Mouse (Mus musculus): Measurements from ENCODE around the gene P2ry6. TPM values are rescaled to one million over a fixed set of nuclear protein-coding genes. Genes with fewer than 3 reads are reported as not detected.

P2ry6 gene
- polyA plus RNA-seq, 1 experiment from 2014 or later: 5.8 TPM

- H3K9me3 ChIP-seq (replicated peaks; ENCODE audit: control insufficient read depth, low read length): 0 out of 2 replicates have a peak, but pooled peaks cover 3% of the 10 kb centered on the region
- H3K9ac ChIP-seq (ENCODE audit: low read length): no peak overlapping the region
- no peak overlapping the region for H3K4me2 ChIP-seq (ENCODE audit: low read depth, low read length)
- no peaks in the 10 kb centered on the region for H3K27me3 ChIP-seq (ENCODE audit: control insufficient read depth, insufficient read depth, low read length)
- H3K4me3 ChIP-seq (ENCODE audit: low read length): no peak overlapping the region
- 70% methylated on average over 2 of the region's 2 CpGs for WGBS
- H3K27ac ChIP-seq (ENCODE audit: low read length): no peak overlapping the region
- H3K36me3 ChIP-seq (ENCODE audit: control insufficient read depth, insufficient read depth): no peaks in the 10 kb centered on the region
- no peaks in the 10 kb centered on the region for H3K4me1 ChIP-seq (ENCODE audit: control insufficient read depth, insufficient read depth, low read length)
- no peak for ATAC-seq (replicated peaks; ENCODE audit: extremely low read depth, insufficient read depth, low FRiP score)
Observed at GRCm38 (mm10) chr7:100960462-100960861, 14.0 kb downstream of the P2ry6 start.

- H3K27me3 ChIP-seq (ENCODE audit: control insufficient read depth, insufficient read depth, low read length): no peaks in the 10 kb centered on the region
- no peak overlapping the region for H3K4me2 ChIP-seq (ENCODE audit: low read depth, low read length)
- 89% methylated on average over 2 of the region's 2 CpGs for WGBS
- no peaks in the 10 kb centered on the region for H3K36me3 ChIP-seq (ENCODE audit: control insufficient read depth, insufficient read depth)
- no peak overlapping the region for H3K9ac ChIP-seq (ENCODE audit: low read length)
- H3K9me3 ChIP-seq (replicated peaks; ENCODE audit: control insufficient read depth, low read length): 0 out of 2 replicates have a peak, but pooled peaks cover 3% of the 10 kb centered on the region
- H3K4me1 ChIP-seq (ENCODE audit: control insufficient read depth, insufficient read depth, low read length): no peaks in the 10 kb centered on the region
- no peak overlapping the region for H3K27ac ChIP-seq (ENCODE audit: low read length)
- ATAC-seq (replicated peaks; ENCODE audit: extremely low read depth, insufficient read depth, low FRiP score): no peak
- H3K4me3 ChIP-seq (ENCODE audit: low read length): no peak overlapping the region
Observed at GRCm38 (mm10) chr7:100958426-100958825, 16.0 kb downstream of the P2ry6 start.

DNA sequence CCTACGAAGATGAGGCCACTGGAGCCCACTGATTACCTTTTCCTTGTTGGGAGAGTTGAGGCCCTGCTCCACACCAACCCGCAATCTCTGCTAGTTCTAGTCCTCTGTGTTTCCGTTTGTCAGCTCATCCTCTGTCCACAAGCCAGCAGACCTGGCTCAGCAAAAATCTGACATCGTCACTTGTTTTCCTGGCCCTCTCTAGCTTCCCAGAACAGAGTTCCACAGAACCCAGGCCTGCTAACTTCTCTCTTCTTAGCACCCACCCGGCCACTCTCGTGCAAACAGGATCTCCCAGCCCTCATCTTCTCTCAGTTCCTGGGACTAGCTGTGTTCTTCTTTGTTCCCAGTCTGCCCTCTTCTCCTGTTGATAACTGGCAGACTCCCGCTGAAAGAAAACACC, 21.8 kb downstream of the P2ry6 start:
- Histone ChIP-seq H3K9me3 (replicated peaks; ENCODE audit: control insufficient read depth, low read length) (no peaks in the 10 kb centered on the region), H3K36me3 (ENCODE audit: control insufficient read depth, insufficient read depth) (no peaks in the 10 kb centered on the region), H3K4me1 (ENCODE audit: control insufficient read depth, insufficient read depth, low read length) (peaks cover 11% of the 10 kb centered on the region), H3K9ac (ENCODE audit: low read length) (no peak overlapping the region), H3K27ac (ENCODE audit: low read length) (peak overlapping the region; percentile 44), H3K27me3 (ENCODE audit: control insufficient read depth, insufficient read depth, low read length) (no peaks in the 10 kb centered on the region), H3K4me3 (ENCODE audit: low read length) (no peak overlapping the region), H3K4me2 (ENCODE audit: low read depth, low read length) (no peak overlapping the region)
- 65% methylated on average over 7 of the region's 7 CpGs for WGBS
- ATAC-seq (replicated peaks; ENCODE audit: extremely low read depth, insufficient read depth, low FRiP score): no peak

- WGBS: 61% methylated on average over 2 of the region's 2 CpGs
- no peaks in the 10 kb centered on the region for H3K9me3 ChIP-seq (replicated peaks; ENCODE audit: control insufficient read depth, low read length)
- H3K9ac ChIP-seq (ENCODE audit: low read length): no peak overlapping the region
- no peaks in the 10 kb centered on the region for H3K36me3 ChIP-seq (ENCODE audit: control insufficient read depth, insufficient read depth)
- peaks cover 11% of the 10 kb centered on the region for H3K4me1 ChIP-seq (ENCODE audit: control insufficient read depth, insufficient read depth, low read length)
- no peak overlapping the region for H3K4me3 ChIP-seq (ENCODE audit: low read length)
- H3K4me2 ChIP-seq (ENCODE audit: low read depth, low read length): no peak overlapping the region
- no peak for ATAC-seq (replicated peaks; ENCODE audit: extremely low read depth, insufficient read depth, low FRiP score)
- no peaks in the 10 kb centered on the region for H3K27me3 ChIP-seq (ENCODE audit: control insufficient read depth, insufficient read depth, low read length)
- H3K27ac ChIP-seq (ENCODE audit: low read length): peak overlapping the region; percentile 32; the same call in 1 of the 2 replicates
Observed at GRCm38 (mm10) chr7:100951903-100952302, 22.5 kb downstream of the P2ry6 start.

- H3K4me1 ChIP-seq (ENCODE audit: control insufficient read depth, insufficient read depth, low read length): peaks cover 11% of the 10 kb centered on the region
Observed at GRCm38 (mm10) chr7:100950481-100951010, 23.9 kb downstream of the P2ry6 start.

GRCm38 (mm10) chr7:100950031-100950430, 24.4 kb downstream of the P2ry6 start:
- no peak overlapping the region for H3K9ac ChIP-seq (ENCODE audit: low read length)

More at GRCm38 (mm10) chr7:100950481-100951010, 23.9 kb downstream of the P2ry6 start:
- H3K4me3 ChIP-seq (ENCODE audit: low read length): no peak overlapping the region
- H3K4me2 ChIP-seq (ENCODE audit: low read depth, low read length): 0 out of 2 replicates have a peak overlapping the region, but pooled peaks have one; percentile 5
- H3K36me3 ChIP-seq (ENCODE audit: control insufficient read depth, insufficient read depth): no peaks in the 10 kb centered on the region
- peak; percentile 74 for ATAC-seq (replicated peaks; ENCODE audit: extremely low read depth, insufficient read depth, low FRiP score)
- no peaks in the 10 kb centered on the region for H3K27me3 ChIP-seq (ENCODE audit: control insufficient read depth, insufficient read depth, low read length)
- H3K9ac ChIP-seq (ENCODE audit: low read length): no peak overlapping the region
- no peaks in the 10 kb centered on the region for H3K9me3 ChIP-seq (replicated peaks; ENCODE audit: control insufficient read depth, low read length)
- H3K27ac ChIP-seq (ENCODE audit: low read length): peak overlapping the region; percentile 83
- WGBS: 46% methylated on average over 12 of the region's 12 CpGs

DNA sequence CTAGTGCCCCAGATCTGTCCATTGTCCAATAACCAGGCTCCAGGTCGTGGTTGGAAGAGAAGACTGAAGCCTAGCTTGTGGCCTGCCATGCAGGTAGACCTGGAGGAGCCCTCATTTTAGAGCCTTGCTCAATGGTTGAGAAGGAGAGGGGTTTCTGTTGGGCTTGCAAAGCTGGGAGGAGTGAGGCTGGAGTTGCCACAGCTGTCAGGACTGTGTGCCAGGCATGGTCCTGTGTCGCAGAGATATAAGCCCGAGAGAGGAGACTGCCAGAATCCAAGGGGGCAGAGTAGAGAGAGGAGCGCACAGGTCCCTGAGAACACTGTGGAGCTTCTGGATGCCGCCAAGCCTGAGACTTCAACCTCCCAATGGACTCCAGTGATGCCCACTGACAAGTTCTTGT, 29.7 kb downstream of the P2ry6 start:
- H3K36me3 ChIP-seq (ENCODE audit: control insufficient read depth, insufficient read depth): no peaks in the 10 kb centered on the region
- no peak overlapping the region for H3K27ac ChIP-seq (ENCODE audit: low read length)
- no peak overlapping the region for H3K9ac ChIP-seq (ENCODE audit: low read length)
- no peak overlapping the region for H3K4me2 ChIP-seq (ENCODE audit: low read depth, low read length)
- ATAC-seq (replicated peaks; ENCODE audit: extremely low read depth, insufficient read depth, low FRiP score): no peak
- no peaks in the 10 kb centered on the region for H3K27me3 ChIP-seq (ENCODE audit: control insufficient read depth, insufficient read depth, low read length)
- no peak overlapping the region for H3K4me3 ChIP-seq (ENCODE audit: low read length)
- 74% methylated on average over 5 of the region's 5 CpGs for WGBS
- H3K4me1 ChIP-seq (ENCODE audit: control insufficient read depth, insufficient read depth, low read length): peaks cover 10% of the 10 kb centered on the region
- no peaks in the 10 kb centered on the region for H3K9me3 ChIP-seq (replicated peaks; ENCODE audit: control insufficient read depth, low read length)

More at GRCm38 (mm10) chr7:100950031-100950430, 24.4 kb downstream of the P2ry6 start:
- Histone ChIP-seq H3K27me3 (ENCODE audit: control insufficient read depth, insufficient read depth, low read length) (no peaks in the 10 kb centered on the region), H3K27ac (ENCODE audit: low read length) (peak overlapping the region; percentile 83), H3K4me1 (ENCODE audit: control insufficient read depth, insufficient read depth, low read length) (peaks cover 11% of the 10 kb centered on the region), H3K9me3 (replicated peaks; ENCODE audit: control insufficient read depth, low read length) (no peaks in the 10 kb centered on the region), H3K36me3 (ENCODE audit: control insufficient read depth, insufficient read depth) (no peaks in the 10 kb centered on the region), H3K4me2 (ENCODE audit: low read depth, low read length) (no peak overlapping the region), H3K4me3 (ENCODE audit: low read length) (no peak overlapping the region)
- WGBS: 69% methylated on average over 5 of the region's 5 CpGs
- peak; percentile 29; the same call in 1 of the 2 replicates for ATAC-seq (replicated peaks; ENCODE audit: extremely low read depth, insufficient read depth, low FRiP score)

DNA sequence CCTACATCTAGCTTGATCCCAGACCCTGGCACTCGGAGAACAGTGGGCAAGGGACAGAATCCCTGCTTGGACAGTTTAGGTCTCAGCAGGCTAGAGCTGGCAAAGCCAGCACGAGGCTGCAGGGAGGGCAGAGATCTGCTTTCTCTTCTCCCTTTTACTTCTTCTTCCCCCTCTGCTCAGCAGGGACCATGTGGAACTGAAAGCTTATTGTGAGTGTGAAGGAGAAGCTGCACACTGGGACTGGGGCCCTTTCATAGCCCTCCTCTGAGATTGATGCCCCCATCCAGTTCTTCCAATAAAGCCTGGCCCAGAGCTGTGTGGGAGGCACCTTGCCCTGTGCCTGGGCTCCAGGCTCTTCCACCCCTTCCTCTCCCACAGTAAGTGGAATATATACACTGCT, 30.1 kb downstream of the P2ry6 start:
- Histone ChIP-seq H3K4me3 (ENCODE audit: low read length) (no peak overlapping the region), H3K4me1 (ENCODE audit: control insufficient read depth, insufficient read depth, low read length) (peaks cover 8% of the 10 kb centered on the region; the same call in 1 of the 2 replicates), H3K9ac (ENCODE audit: low read length) (no peak overlapping the region), H3K27ac (ENCODE audit: low read length) (no peak overlapping the region), H3K27me3 (ENCODE audit: control insufficient read depth, insufficient read depth, low read length) (no peaks in the 10 kb centered on the region), H3K36me3 (ENCODE audit: control insufficient read depth, insufficient read depth) (no peaks in the 10 kb centered on the region), H3K4me2 (ENCODE audit: low read depth, low read length) (no peak overlapping the region), H3K9me3 (replicated peaks; ENCODE audit: control insufficient read depth, low read length) (no peaks in the 10 kb centered on the region)
- no peak for ATAC-seq (replicated peaks; ENCODE audit: extremely low read depth, insufficient read depth, low FRiP score)
- WGBS: 53% methylated on average over 2 of the region's 2 CpGs

DNA sequence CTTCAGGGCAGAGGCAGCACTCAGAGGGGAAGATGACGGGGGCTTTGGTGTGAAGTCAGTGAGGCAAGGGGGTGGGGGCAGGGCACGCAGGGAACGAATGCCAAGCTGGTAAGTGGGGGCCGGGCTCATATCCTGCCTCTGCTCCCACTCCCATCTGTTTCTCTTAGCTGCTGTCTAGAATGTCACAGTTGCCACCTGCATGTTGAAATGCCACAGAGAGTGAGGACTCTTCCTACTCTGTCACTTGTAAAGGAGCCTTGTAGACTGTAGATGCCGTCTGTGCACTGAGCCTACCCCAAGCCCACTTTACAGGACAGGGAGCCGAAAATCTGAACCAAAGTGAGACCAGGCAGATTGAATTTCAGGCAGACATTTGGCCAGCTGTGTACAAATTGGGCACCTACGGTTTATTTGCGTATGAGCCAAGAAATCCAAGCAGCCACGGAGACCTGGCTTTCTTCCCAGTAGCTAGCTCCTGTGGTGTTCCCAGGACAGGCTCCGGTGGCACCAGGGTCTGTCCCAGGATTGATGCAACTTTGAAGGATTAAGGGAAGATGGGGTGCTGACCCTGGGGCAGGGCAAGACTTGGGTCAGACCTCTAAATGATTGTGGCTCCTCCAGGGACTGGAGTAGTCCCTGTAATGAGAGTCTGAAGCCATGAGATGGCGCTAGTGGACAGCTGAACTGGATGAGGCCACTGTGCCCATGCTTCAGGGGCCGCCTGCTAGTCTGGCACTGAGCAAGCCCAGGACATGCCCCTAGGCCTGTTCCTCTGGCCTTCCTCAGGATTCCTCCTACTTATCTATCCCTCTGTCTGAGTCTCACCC, 31.4 kb downstream of the P2ry6 start:
- Histone ChIP-seq H3K27me3 (ENCODE audit: control insufficient read depth, insufficient read depth, low read length) (no peaks in the 10 kb centered on the region), H3K4me3 (ENCODE audit: low read length) (no peak overlapping the region), H3K36me3 (ENCODE audit: control insufficient read depth, insufficient read depth) (no peaks in the 10 kb centered on the region), H3K4me1 (ENCODE audit: control insufficient read depth, insufficient read depth, low read length) (peaks cover 8% of the 10 kb centered on the region; the same call in 1 of the 2 replicates), H3K9ac (ENCODE audit: low read length) (no peak overlapping the region), H3K4me2 (ENCODE audit: low read depth, low read length) (no peak overlapping the region), H3K9me3 (replicated peaks; ENCODE audit: control insufficient read depth, low read length) (no peaks in the 10 kb centered on the region), H3K27ac (ENCODE audit: low read length) (no peak overlapping the region)
- WGBS: 34% methylated on average over 12 of the region's 12 CpGs
- ATAC-seq (replicated peaks; ENCODE audit: extremely low read depth, insufficient read depth, low FRiP score): 0 out of 2 replicates have a peak, but pooled peaks have one; percentile 8

Measured in heart, embryonic 16.5 days (tissue).